In the genomic region with DNA sequence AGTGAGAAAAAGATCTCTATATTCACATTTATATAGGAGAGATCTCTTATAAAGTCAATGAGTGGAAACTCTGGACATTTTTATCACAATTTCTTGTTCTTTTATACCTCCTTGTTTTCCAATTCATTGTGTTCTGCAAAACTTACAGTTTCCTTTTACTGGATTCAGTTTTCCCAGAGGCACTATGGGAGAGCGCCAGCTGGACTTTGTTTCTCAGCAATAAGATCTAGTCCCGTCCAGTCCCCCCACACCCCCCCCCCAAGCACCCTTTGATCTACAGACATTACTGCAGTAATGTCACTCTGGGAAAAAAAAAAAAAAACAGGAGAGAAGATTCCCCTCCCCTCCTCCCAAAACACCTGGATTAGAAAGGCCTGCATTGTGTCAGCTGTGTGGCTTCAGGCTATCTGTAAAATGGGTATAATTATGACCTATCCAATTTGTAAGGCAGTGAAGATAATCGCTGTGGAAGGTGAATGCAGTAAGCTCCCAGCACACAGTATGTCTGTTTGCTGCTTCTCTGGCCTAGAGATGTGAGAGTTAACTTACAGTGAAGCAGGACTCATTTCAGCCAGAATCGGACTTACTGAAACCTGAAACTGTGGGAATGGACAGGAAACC, we compare ENCODE assay signal across 8 mouse cellular contexts. TPM values are rescaled to one million over a fixed set of nuclear protein-coding genes. Genes with fewer than 3 reads are reported as not detected.
DNase-seq lines count a peak whose midpoint lies in the region; ATAC-seq lines count a peak whose summit lies in the region.

No protein-coding gene starts in this region.

- no peaks in the 10 kb centered on the region for H3K27me3 ChIP-seq in neural tube, embryonic 11.5 days (ENCODE audit: control insufficient read depth, insufficient read depth, low read length)
- H3K27me3 ChIP-seq in heart, embryonic 15.5 days = no peaks in the 10 kb centered on the region
- H3K27me3 ChIP-seq in limb, embryonic 13.5 days = no peaks in the 10 kb centered on the region; the same call in 1 of the 2 replicates
- no peaks in the 10 kb centered on the region for H3K27me3 ChIP-seq in stomach, embryonic 15.5 days (replicated peaks)

- DNase-seq in neural tube, embryonic 11.5 days (ENCODE audit: low spot score) = no peak
- no peak for DNase-seq in neural tube, embryonic 10.5 days (ENCODE audit: extremely low spot score, low spot score)
- DNase-seq in adrenal gland, postnatal 10 days = no peak
- no peak for DNase-seq in ovary, postnatal 14 days (ENCODE audit: low spot score)
- no peak for DNase-seq in layer of hippocampus, postnatal 25 days (ENCODE audit: extremely low spot score in 1 of 2, low spot score in 1 of 2)

- peak overlapping the region; percentile 94 for H3K4me3 ChIP-seq in neural tube, embryonic 11.5 days (ENCODE audit: low read depth, low read length)
- peak overlapping the region; percentile 99 for H3K4me3 ChIP-seq in heart, embryonic 15.5 days
- H3K4me3 ChIP-seq in limb, embryonic 13.5 days = peak overlapping the region; percentile 81
- H3K4me3 ChIP-seq in stomach, embryonic 15.5 days (replicated peaks) = peak overlapping the region; percentile 96

- 0 out of 2 replicates have a peak, but pooled peaks cover 2% of the 10 kb centered on the region for H3K4me1 ChIP-seq in neural tube, embryonic 11.5 days (ENCODE audit: control insufficient read depth, insufficient read depth, low read length)
- H3K4me1 ChIP-seq in heart, embryonic 15.5 days (replicated peaks) = peaks cover 29% of the 10 kb centered on the region
- peaks cover 24% of the 10 kb centered on the region for H3K4me1 ChIP-seq in limb, embryonic 13.5 days
- H3K4me1 ChIP-seq in stomach, embryonic 15.5 days = peaks cover 18% of the 10 kb centered on the region; the same call in 1 of the 2 replicates

- H3K27ac ChIP-seq in neural tube, embryonic 11.5 days (ENCODE audit: low read depth, low read length) = peak overlapping the region; percentile 84
- H3K27ac ChIP-seq in heart, embryonic 15.5 days = peak overlapping the region; percentile 97
- peak overlapping the region; percentile 61; the same call in 1 of the 2 replicates for H3K27ac ChIP-seq in limb, embryonic 13.5 days
- H3K27ac ChIP-seq in stomach, embryonic 15.5 days = peak overlapping the region; percentile 93

- H3K36me3 ChIP-seq in neural tube, embryonic 11.5 days (ENCODE audit: control insufficient read depth, insufficient read depth, low read length) = no peaks in the 10 kb centered on the region
- H3K36me3 ChIP-seq in heart, embryonic 15.5 days = no peaks in the 10 kb centered on the region
- H3K36me3 ChIP-seq in limb, embryonic 13.5 days = no peaks in the 10 kb centered on the region
- no peaks in the 10 kb centered on the region for H3K36me3 ChIP-seq in stomach, embryonic 15.5 days

- WGBS in neural tube, embryonic 11.5 days = 30% methylated on average over 4 of the region's 4 CpGs
- WGBS in heart, embryonic 15.5 days = 39% methylated on average over 4 of the region's 4 CpGs
- 23% methylated on average over 4 of the region's 4 CpGs for WGBS in limb, embryonic 13.5 days
- WGBS in stomach, embryonic 15.5 days = 33% methylated on average over 4 of the region's 4 CpGs

- peak overlapping the region; percentile 74 for H3K4me2 ChIP-seq in neural tube, embryonic 11.5 days (ENCODE audit: low read depth)
- peak overlapping the region; percentile 86 for H3K4me2 ChIP-seq in heart, embryonic 15.5 days
- H3K4me2 ChIP-seq in limb, embryonic 13.5 days (replicated peaks) = peak overlapping the region; percentile 90
- H3K4me2 ChIP-seq in stomach, embryonic 15.5 days = peak overlapping the region; percentile 90

- ATAC-seq in neural tube, embryonic 11.5 days (ENCODE audit: insufficient read depth, low FRiP score, low TSS enrichment) = no peak
- no peak for ATAC-seq in heart, embryonic 15.5 days (replicated peaks; ENCODE audit: insufficient number of reproducible peaks, insufficient read depth, low FRiP score, low read depth)
- ATAC-seq in limb, embryonic 13.5 days (ENCODE audit: low FRiP score, low read depth) = no peak; the same call in 1 of the 2 replicates
- ATAC-seq in stomach, embryonic 15.5 days (ENCODE audit: insufficient read depth, low FRiP score, low read depth) = no peak

- H3K9me3 ChIP-seq in neural tube, embryonic 11.5 days (ENCODE audit: control insufficient read depth, low read length) = no peaks in the 10 kb centered on the region
- no peaks in the 10 kb centered on the region for H3K9me3 ChIP-seq in heart, embryonic 15.5 days (replicated peaks)
- H3K9me3 ChIP-seq in limb, embryonic 13.5 days = no peaks in the 10 kb centered on the region
- H3K9me3 ChIP-seq in stomach, embryonic 15.5 days = no peaks in the 10 kb centered on the region

- peak overlapping the region; percentile 93 for H3K9ac ChIP-seq in neural tube, embryonic 11.5 days (ENCODE audit: low read length)
- H3K9ac ChIP-seq in heart, embryonic 15.5 days = peak overlapping the region; percentile 95
- peak overlapping the region; percentile 89; the same call in 1 of the 2 replicates for H3K9ac ChIP-seq in limb, embryonic 13.5 days
- H3K9ac ChIP-seq in stomach, embryonic 15.5 days = no peak overlapping the region

RNA-seq across cellular contexts. Expression of gene Gab2, which starts 0.7 kb away (rescaled TPM):
- 12.7 and 12.9 TPM in 2 replicates for polyA plus RNA-seq in neural tube, embryonic 11.5 days (2014; fragmentation: Nextera tagmentation; extraction: Ambion mirVana)
- 6.1 and 8.0 TPM in 2 replicates for polyA plus RNA-seq in heart, embryonic 15.5 days (2015; fragmentation: Nextera tagmentation; extraction: Ambion mirVana)
- polyA plus RNA-seq in limb, embryonic 13.5 days (2015; fragmentation: Nextera tagmentation; extraction: Ambion mirVana) = 4.0 and 4.9 TPM in 2 replicates
- polyA plus RNA-seq in stomach, embryonic 15.5 days (2015; fragmentation: Nextera tagmentation; extraction: Ambion mirVana) = 7.5 and 8.7 TPM in 2 replicates
- total RNA-seq in adrenal gland, postnatal 10 days (2021) = 10 to 100 TPM; 18.1 to 20.9 TPM
- 10 to 100 TPM in 1 of 2 experiments, 1 to 10 TPM in 1; 9.9 to 11.5 TPM for total RNA-seq in layer of hippocampus, postnatal 25 days (2021)
